Mouse (Mus musculus) neural tube, embryonic 14.5 days (tissue): ENCODE measurements at regions not wholly inside any gene's neighbourhood (a gene's known extent, or its start where the extent isn't known, plus 50 kb on each side); places are given as distances from the start of the nearest gene placed in this dataset.

Experiments
- ATAC-seq: fragments of 200-750 bp; cut with Nextera tagmentation; 2 replicates; pipeline ENCODE4 v1.8.0; 2017; ENCODE audit warnings: low read depth, mild to moderate bottlenecking, moderate TSS enrichment, moderate library complexity
- H3K27ac ChIP-seq: fragments of 300-500 bp; sonication (generic); 2 replicates; pipeline ENCODE4 v1.5.1; 2014; ENCODE audit warnings: low read depth, mild to moderate bottlenecking, control low read depth, low read length, moderate library complexity, mixed read lengths
- H3K27me3 ChIP-seq: fragments of 300-500 bp; sonication (generic); 2 replicates; pipeline ENCODE4 v1.6.1; 2014; ENCODE audit warnings: low read length; ENCODE audit not compliant: control insufficient read depth, insufficient read depth
- H3K36me3 ChIP-seq: fragments of 300-500 bp; sonication (generic); 2 replicates; pipeline ENCODE4 v1.6.1; 2014; ENCODE audit warnings: low read length, mixed read lengths; ENCODE audit not compliant: control insufficient read depth, insufficient read depth
- H3K4me1 ChIP-seq: fragments of 300-500 bp; sonication (generic); 2 replicates; pipeline ENCODE4 v1.6.1; 2014; ENCODE audit warnings: low read length; ENCODE audit not compliant: control insufficient read depth, insufficient read depth
- H3K4me2 ChIP-seq: fragments of 300-500 bp; sonication (generic); 2 replicates; pipeline ENCODE4 v1.6.1; 2014; ENCODE audit warnings: mild to moderate bottlenecking, low read depth, low read length, control low read depth
- H3K4me3 ChIP-seq: fragments of 300-500 bp; sonication (generic); 2 replicates; pipeline ENCODE4 v1.5.1; 2014; ENCODE audit warnings: low read depth, low read length, control low read depth, mixed read lengths
- H3K9ac ChIP-seq: fragments of 300-500 bp; sonication (generic); replicated peaks from 2 replicates; pipeline ENCODE4 v1.6.1; 2014; ENCODE audit warnings: low read depth, mild to moderate bottlenecking, control low read depth, low read length, mixed read lengths
- H3K9me3 ChIP-seq: fragments of 300-500 bp; sonication (generic); 2 replicates; pipeline ENCODE4 v1.6.1; 2016; ENCODE audit warnings: low read length; ENCODE audit not compliant: control insufficient read depth
- WGBS: fragments of 180-500 bp; shearing (Covaris S2); extraction: QIAGEN DNeasy Blood & Tissue Kit; methylation state at CpG from one replicate; pipeline ENCODE4 v1.1.7; 2014; 5-methylcytosine and 5-hydroxymethylcytosine counted together

- H3K9ac ChIP-seq = no peak overlapping the region
- H3K4me1 ChIP-seq = no peaks in the 10 kb centered on the region
- H3K4me3 ChIP-seq = no peak overlapping the region
- H3K9me3 ChIP-seq = no peaks in the 10 kb centered on the region
- no peak overlapping the region for H3K4me2 ChIP-seq
- no peaks in the 10 kb centered on the region for H3K36me3 ChIP-seq
- H3K27me3 ChIP-seq = no peaks in the 10 kb centered on the region
- no peak overlapping the region for H3K27ac ChIP-seq
- ATAC-seq = no peak
These were observed 90.1 kb upstream of the Tex13c2 start for GRCm38 (mm10) chrX:42399343-42399742.

GRCm38 (mm10) chrX:42401091-42401490 lies 88.4 kb upstream of the Tex13c2 start:
- no peak overlapping the region for H3K9ac ChIP-seq
- H3K4me1 ChIP-seq = no peaks in the 10 kb centered on the region
- H3K27ac ChIP-seq = no peak overlapping the region
- H3K36me3 ChIP-seq = no peaks in the 10 kb centered on the region
- no peaks in the 10 kb centered on the region for H3K9me3 ChIP-seq
- 82% methylated on average over 1 of the region's 1 CpGs for whole genome bisulfite sequencing
- H3K27me3 ChIP-seq = no peaks in the 10 kb centered on the region
- no peak overlapping the region for H3K4me3 ChIP-seq
- H3K4me2 ChIP-seq = no peak overlapping the region
- no peak for ATAC-seq

GRCm38 (mm10) chrX:42401564-42402334 lies 87.7 kb upstream of the Tex13c2 start:
- Histone ChIP-seq H3K27me3 (no peaks in the 10 kb centered on the region), H3K4me3 (no peak overlapping the region), H3K27ac (no peak overlapping the region), H3K9ac (no peak overlapping the region), H3K9me3 (no peaks in the 10 kb centered on the region), H3K4me2 (no peak overlapping the region), H3K36me3 (no peaks in the 10 kb centered on the region), H3K4me1 (no peaks in the 10 kb centered on the region)
- no peak for ATAC-seq
- 42% methylated on average over 7 of the region's 7 CpGs for WGBS

GRCm38 (mm10) chrX:42402335-42402605 lies 87.2 kb upstream of the Tex13c2 start:
- WGBS = 54% methylated on average over 4 of the region's 4 CpGs
- no peak overlapping the region for H3K9ac ChIP-seq
- no peak for ATAC-seq

GRCm38 (mm10) chrX:42431851-42432635 lies 57.4 kb upstream of the Tex13c2 start:
- Histone ChIP-seq H3K27ac (no peak overlapping the region), H3K27me3 (no peaks in the 10 kb centered on the region), H3K9me3 (no peaks in the 10 kb centered on the region), H3K4me3 (no peak overlapping the region), H3K9ac (no peak overlapping the region), H3K36me3 (no peaks in the 10 kb centered on the region), H3K4me1 (no peaks in the 10 kb centered on the region), H3K4me2 (no peak overlapping the region)
- WGBS = 23% methylated on average over 7 of the region's 7 CpGs
- no peak for ATAC-seq

More at GRCm38 (mm10) chrX:42402335-42402605, 87.2 kb upstream of the Tex13c2 start:
- Histone ChIP-seq H3K27ac (no peak overlapping the region), H3K36me3 (no peaks in the 10 kb centered on the region), H3K4me2 (no peak overlapping the region), H3K4me1 (no peaks in the 10 kb centered on the region), H3K4me3 (no peak overlapping the region), H3K27me3 (no peaks in the 10 kb centered on the region), H3K9me3 (no peaks in the 10 kb centered on the region)
